Mouse (Mus musculus) liver, embryonic 14.5 days (tissue): ENCODE measurements around the gene Gabbr2.

Experiments
- CTCF ChIP-seq: IDR thresholded peaks from 2 replicates; pipeline ENCODE4 v1.5.1; 2016; ENCODE audit warnings: antibody characterized with exemption, low read depth, control low read depth
- EP300 ChIP-seq: IDR thresholded peaks from 2 replicates; pipeline ENCODE4 v1.6.1; 2016; ENCODE audit warnings: antibody characterized with exemption, low read depth

GRCm38 (mm10) chr4:46842596-46842995 lies 149.1 kb downstream of the Gabbr2 start:
- TF ChIP-seq CTCF = no peak
- TF ChIP-seq EP300 = no peak
